Mouse (Mus musculus) midbrain, embryonic 13.5 days (tissue): ENCODE results near the gene Shcbp1l. TPM values are rescaled to one million over a fixed set of nuclear protein-coding genes. Genes with fewer than 3 reads are reported as not detected.
A peak's percentile ranks its signal among the peaks of the same experiment; 100 is the strongest.
"Not testable (repeated sequence)": the region's sequence is repeated elsewhere in the genome, so short reads cannot be mapped to it uniquely, and the experiment has no call there.

Experiments
- ATAC-seq: fragments of 200-750 bp; cut with Nextera tagmentation; 2 replicates; pipeline ENCODE4 v1.8.0; 2017; ENCODE audit warnings: mild to moderate bottlenecking, moderate TSS enrichment, moderate library complexity
- H3K27ac ChIP-seq: fragments of 300-500 bp; sonication (generic); 2 replicates; pipeline ENCODE4 v1.5.1; 2015; ENCODE audit warnings: inconsistent platforms, mild to moderate bottlenecking, moderate library complexity
- H3K27me3 ChIP-seq: fragments of 300-500 bp; sonication (generic); 2 replicates; pipeline ENCODE4 v1.6.1; 2015; ENCODE audit warnings: mild to moderate bottlenecking, inconsistent platforms
- H3K36me3 ChIP-seq: fragments of 300-500 bp; sonication (generic); 2 replicates; pipeline ENCODE4 v1.6.1; 2015; ENCODE audit warnings: mild to moderate bottlenecking, inconsistent platforms
- H3K4me1 ChIP-seq: fragments of 300-500 bp; sonication (generic); replicated peaks from 2 replicates; pipeline ENCODE4 v1.6.1; 2015; ENCODE audit warnings: inconsistent platforms
- H3K4me2 ChIP-seq: fragments of 300-500 bp; sonication (generic); replicated peaks from 2 replicates; pipeline ENCODE4 v1.6.1; 2015; ENCODE audit warnings: moderate library complexity, mild to moderate bottlenecking, inconsistent platforms
- H3K4me3 ChIP-seq: fragments of 300-500 bp; sonication (generic); replicated peaks from 2 replicates; pipeline ENCODE4 v1.5.1; 2015; ENCODE audit warnings: mild to moderate bottlenecking, inconsistent platforms
- H3K9ac ChIP-seq: fragments of 300-500 bp; sonication (generic); replicated peaks from 2 replicates; pipeline ENCODE4 v1.6.1; 2015; ENCODE audit warnings: mild to moderate bottlenecking, inconsistent platforms
- H3K9me3 ChIP-seq: fragments of 300-500 bp; sonication (generic); 2 replicates; pipeline ENCODE4 v1.6.1; 2016; ENCODE audit warnings: mild to moderate bottlenecking, inconsistent platforms
- WGBS: fragments of 180-500 bp; shearing (Covaris S2); methylation state at CpG from one replicate; pipeline ENCODE4 v1.1.7; 2015; 5-methylcytosine and 5-hydroxymethylcytosine counted together
- polyA plus RNA-seq: library from polyadenylated mRNA; unstranded; fragments of >200 nt; fragmentation: Nextera tagmentation; extraction: Ambion mirVana; gene quantifications from 2 replicates; pipeline ENCODE4 v1.2.1, GENCODE M21; 2015

Shcbp1l gene
- polyA plus RNA-seq, 1 experiment from 2014 or later, result 0.35 TPM

- WGBS, result 100% methylated on average over 1 of the region's 4 CpGs
- H3K27me3 ChIP-seq, H3K9me3 ChIP-seq, H3K36me3 ChIP-seq, H3K4me2 ChIP-seq, H3K9ac ChIP-seq, H3K4me1 ChIP-seq, H3K4me3 ChIP-seq, ATAC-seq, H3K27ac ChIP-seq: not testable (repeated sequence)
These were observed 14.0 kb upstream of the Shcbp1l start for GRCm38 (mm10) chr1:153410915-153411314.

GRCm38 (mm10) chr1:153411723-153412122 lies 13.2 kb upstream of the Shcbp1l start:
- Histone ChIP-seq H3K9ac (no peak overlapping the region), H3K4me3 (no peak overlapping the region), H3K27ac (no peak overlapping the region), H3K4me2 (no peak overlapping the region), H3K9me3 (no peaks in the 10 kb centered on the region), H3K36me3 (no peaks in the 10 kb centered on the region), H3K27me3 (no peaks in the 10 kb centered on the region), H3K4me1 (no peaks in the 10 kb centered on the region)
- WGBS, result 88% methylated on average over 6 of the region's 6 CpGs
- ATAC-seq, result no peak

GRCm38 (mm10) chr1:153412663-153413396 lies 12.1 kb upstream of the Shcbp1l start:
- H3K36me3 ChIP-seq, H3K27me3 ChIP-seq, H3K9ac ChIP-seq, H3K4me3 ChIP-seq, H3K9me3 ChIP-seq, ATAC-seq, H3K27ac ChIP-seq, H3K4me2 ChIP-seq, H3K4me1 ChIP-seq: not testable (repeated sequence)
- WGBS, result 73% methylated on average over 3 of the region's 4 CpGs

- H3K4me1 ChIP-seq, H3K36me3 ChIP-seq, H3K27me3 ChIP-seq, H3K4me2 ChIP-seq, H3K9me3 ChIP-seq, H3K9ac ChIP-seq, ATAC-seq, H3K4me3 ChIP-seq, H3K27ac ChIP-seq: not testable (repeated sequence)
- WGBS, result 81% methylated on average over 13 of the region's 13 CpGs
These were observed 11.5 kb upstream of the Shcbp1l start for GRCm38 (mm10) chr1:153413397-153414020.

- WGBS, result 93% methylated on average over 24 of the region's 24 CpGs
- not testable (repeated sequence) for H3K9ac ChIP-seq, H3K4me2 ChIP-seq, H3K27ac ChIP-seq, H3K4me3 ChIP-seq, H3K9me3 ChIP-seq, H3K27me3 ChIP-seq, H3K4me1 ChIP-seq, ATAC-seq, H3K36me3 ChIP-seq
These were observed 10.7 kb upstream of the Shcbp1l start for GRCm38 (mm10) chr1:153414114-153414723.

- H3K4me3 ChIP-seq, result no peak overlapping the region
These were observed 10.0 kb upstream of the Shcbp1l start for GRCm38 (mm10) chr1:153414962-153415361.

GRCm38 (mm10) chr1:153415742-153416141 lies 9.2 kb upstream of the Shcbp1l start:
- H3K9ac ChIP-seq, H3K4me1 ChIP-seq, H3K4me2 ChIP-seq, H3K9me3 ChIP-seq, ATAC-seq, H3K4me3 ChIP-seq, H3K36me3 ChIP-seq, H3K27me3 ChIP-seq, H3K27ac ChIP-seq: not testable (repeated sequence)
- WGBS, result 84% methylated on average over 2 of the region's 5 CpGs

More at GRCm38 (mm10) chr1:153414962-153415361, 10.0 kb upstream of the Shcbp1l start:
- H3K27me3 ChIP-seq, result no peaks in the 10 kb centered on the region
- H3K9me3 ChIP-seq, result no peaks in the 10 kb centered on the region
- no peak overlapping the region for H3K27ac ChIP-seq
- no peaks in the 10 kb centered on the region for H3K36me3 ChIP-seq
- ATAC-seq, result no peak
- no peak overlapping the region for H3K4me2 ChIP-seq
- WGBS, result 92% methylated on average over 4 of the region's 4 CpGs
- H3K4me1 ChIP-seq, result no peaks in the 10 kb centered on the region
- H3K9ac ChIP-seq, result no peak overlapping the region

- ATAC-seq, result not testable (repeated sequence)
- 86% methylated on average over 3 of the region's 3 CpGs for WGBS
These were observed 8.6 kb upstream of the Shcbp1l start for GRCm38 (mm10) chr1:153416271-153416832.

GRCm38 (mm10) chr1:153417805-153418204 lies 7.2 kb upstream of the Shcbp1l start:
- not testable (repeated sequence) for H3K36me3 ChIP-seq, H3K4me3 ChIP-seq, H3K4me1 ChIP-seq, H3K27ac ChIP-seq, ATAC-seq, H3K9ac ChIP-seq, H3K4me2 ChIP-seq, H3K9me3 ChIP-seq, H3K27me3 ChIP-seq
- WGBS, result 62% methylated on average over 4 of the region's 4 CpGs

More at GRCm38 (mm10) chr1:153416271-153416832, 8.6 kb upstream of the Shcbp1l start:
- not testable (repeated sequence) for H3K4me1 ChIP-seq, H3K27me3 ChIP-seq, H3K4me3 ChIP-seq, H3K9ac ChIP-seq, H3K27ac ChIP-seq, H3K36me3 ChIP-seq, H3K4me2 ChIP-seq, H3K9me3 ChIP-seq

- WGBS, result 41% methylated on average over 12 of the region's 12 CpGs
- Histone ChIP-seq H3K36me3 (no peaks in the 10 kb centered on the region), H3K27ac (no peak overlapping the region), H3K4me3 (peak overlapping the region; percentile 55), H3K9me3 (no peaks in the 10 kb centered on the region), H3K4me1 (peaks cover 13% of the 10 kb centered on the region), H3K27me3 (peaks cover 25% of the 10 kb centered on the region), H3K9ac (no peak overlapping the region), H3K4me2 (peak overlapping the region; percentile 93)
- peak; percentile 44 for ATAC-seq
These were observed 691 bp upstream of the Shcbp1l start for GRCm38 (mm10) chr1:153424271-153424670.

- H3K9me3 ChIP-seq, result no peaks in the 10 kb centered on the region
- H3K9ac ChIP-seq, result no peak overlapping the region
- no peak overlapping the region for H3K4me2 ChIP-seq
- 82% methylated on average over 7 of the region's 7 CpGs for WGBS
- no peaks in the 10 kb centered on the region for H3K36me3 ChIP-seq
- ATAC-seq, result no peak
- H3K27ac ChIP-seq, result no peak overlapping the region
- H3K4me1 ChIP-seq, result no peaks in the 10 kb centered on the region
- no peak overlapping the region for H3K4me3 ChIP-seq
- peaks cover 7% of the 10 kb centered on the region; the same call in 1 of the 2 replicates for H3K27me3 ChIP-seq
These were observed 6.2 kb downstream of the Shcbp1l start for GRCm38 (mm10) chr1:153431158-153431557.

- Histone ChIP-seq H3K27me3 (0 out of 2 replicates have a peak, but pooled peaks cover 2% of the 10 kb centered on the region), H3K4me2 (no peak overlapping the region), H3K9ac (no peak overlapping the region), H3K4me3 (no peak overlapping the region), H3K4me1 (no peaks in the 10 kb centered on the region), H3K36me3 (no peaks in the 10 kb centered on the region), H3K27ac (no peak overlapping the region), H3K9me3 (no peaks in the 10 kb centered on the region)
- ATAC-seq, result no peak
- WGBS, result 89% methylated on average over 10 of the region's 10 CpGs
These were observed 6.7 kb downstream of the Shcbp1l start for GRCm38 (mm10) chr1:153431701-153432100.
